Mouse (Mus musculus): ENCODE results near the gene Ewsr1. TPM values are rescaled to one million over a fixed set of nuclear protein-coding genes. Genes with fewer than 3 reads are reported as not detected.

Gene Ewsr1
- total and polyA plus RNA-seq, 3 experiments, result 452 to 1,336 (median 570) TPM

DNA sequence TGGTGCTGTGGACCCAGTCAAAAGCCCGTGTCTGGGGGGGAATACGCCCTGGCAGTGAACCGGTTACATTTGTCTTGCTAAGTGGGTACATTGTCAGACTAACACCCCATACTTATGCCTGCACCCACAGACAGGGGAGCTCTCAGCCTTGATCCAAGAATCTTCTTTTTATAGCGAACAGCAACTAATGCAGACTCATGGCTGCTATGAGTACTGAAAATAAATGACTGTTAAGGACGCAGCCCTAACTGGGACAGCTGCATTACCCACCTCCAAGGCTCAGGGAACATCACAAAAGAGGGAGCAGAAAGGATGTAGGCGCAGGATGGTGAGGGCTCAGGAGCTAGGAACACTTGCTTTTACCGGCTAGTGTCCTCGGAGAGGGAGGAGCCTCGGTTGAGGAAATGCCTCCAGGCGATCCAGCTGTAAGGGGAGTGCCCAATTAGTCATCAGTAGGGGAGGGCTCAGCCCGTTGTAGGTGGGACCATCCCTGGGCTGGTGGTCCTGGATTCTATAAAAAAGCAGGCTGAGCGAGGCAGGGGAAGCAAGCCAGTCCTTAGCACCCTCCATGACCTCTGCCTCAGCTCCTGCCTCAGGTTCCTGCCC is 52.6 kb downstream of the Ewsr1 start:
- Histone ChIP-seq H3K4me1 (ENCODE audit: control insufficient read depth in 1 of 2, insufficient read depth in 2 of 2, low read length in 2 of 2) (peaks cover 0 to 16% of the 10 kb centered on the region in 2 experiments; a peak in 3 of 4 replicates), H3K79me2 (ENCODE audit: control insufficient read depth, insufficient read depth, low read length, poor library complexity) (no peaks in the 10 kb centered on the region), H3K27ac (ENCODE audit: control insufficient read depth, low read depth, low read length) (no peak overlapping the region), H3K27me3 (ENCODE audit: control insufficient read depth in 1 of 2, insufficient read depth in 2 of 2, low read length in 2 of 2) (no peaks in the 10 kb centered on the region), H3K9me3 (replicated peaks; ENCODE audit: insufficient read depth, low read length) (no peaks in the 10 kb centered on the region), H3K36me3 (ENCODE audit: control insufficient read depth in 1 of 2, insufficient read depth in 2 of 2, low read length in 2 of 2) (peaks cover 0 to 7% of the 10 kb centered on the region in 2 experiments; a peak in 2 of 4 replicates), H3K9ac (ENCODE audit: control insufficient read depth, low read depth, low read length, poor library complexity, severe bottlenecking) (no peak overlapping the region), H3K4me3 (ENCODE audit: control insufficient read depth in 1 of 2, insufficient read depth in 1 of 2, low read depth in 2 of 2, low read length in 2 of 2) (no peak overlapping the region)
- TF ChIP-seq MAZ (IDR thresholded peaks at IDR 0.05; ENCODE audit: low read depth, low read length) (no peak), USF1 (IDR thresholded peaks at IDR 0.05; ENCODE audit: low read depth, low read length) (no peak), GATA1 (IDR thresholded peaks at IDR 0.05; ENCODE audit: low read depth, low read length) (no peak), KAT2A (conservative IDR thresholded peaks at IDR 0.05; ENCODE audit: low read depth, low read length) (no peak), BHLHE40 (IDR thresholded peaks at IDR 0.05; ENCODE audit: borderline replicate concordance, low read depth, low read length) (no peak), ELF1 (IDR thresholded peaks at IDR 0.05; ENCODE audit: low read depth, low read length) (no peak), MEF2A (IDR thresholded peaks at IDR 0.05; ENCODE audit: extremely low read depth, insufficient replicate concordance, low read depth, low read length, poor library complexity, severe bottlenecking) (no peak), RCOR1 (IDR thresholded peaks at IDR 0.05; ENCODE audit: low read depth, low read length) (no peak), SIN3A (IDR thresholded peaks at IDR 0.05; ENCODE audit: low read length) (no peak), MYB (IDR thresholded peaks at IDR 0.05; ENCODE audit: low read depth, low read length) (no peak), ZC3H11A (IDR thresholded peaks at IDR 0.05; ENCODE audit: low read depth, low read length) (no peak), GABPA (IDR thresholded peaks at IDR 0.05; ENCODE audit: low read depth, low read length) (no peak)
- peak; percentile 51 for DNase-seq (ENCODE audit: low read depth, low spot score)

DNA sequence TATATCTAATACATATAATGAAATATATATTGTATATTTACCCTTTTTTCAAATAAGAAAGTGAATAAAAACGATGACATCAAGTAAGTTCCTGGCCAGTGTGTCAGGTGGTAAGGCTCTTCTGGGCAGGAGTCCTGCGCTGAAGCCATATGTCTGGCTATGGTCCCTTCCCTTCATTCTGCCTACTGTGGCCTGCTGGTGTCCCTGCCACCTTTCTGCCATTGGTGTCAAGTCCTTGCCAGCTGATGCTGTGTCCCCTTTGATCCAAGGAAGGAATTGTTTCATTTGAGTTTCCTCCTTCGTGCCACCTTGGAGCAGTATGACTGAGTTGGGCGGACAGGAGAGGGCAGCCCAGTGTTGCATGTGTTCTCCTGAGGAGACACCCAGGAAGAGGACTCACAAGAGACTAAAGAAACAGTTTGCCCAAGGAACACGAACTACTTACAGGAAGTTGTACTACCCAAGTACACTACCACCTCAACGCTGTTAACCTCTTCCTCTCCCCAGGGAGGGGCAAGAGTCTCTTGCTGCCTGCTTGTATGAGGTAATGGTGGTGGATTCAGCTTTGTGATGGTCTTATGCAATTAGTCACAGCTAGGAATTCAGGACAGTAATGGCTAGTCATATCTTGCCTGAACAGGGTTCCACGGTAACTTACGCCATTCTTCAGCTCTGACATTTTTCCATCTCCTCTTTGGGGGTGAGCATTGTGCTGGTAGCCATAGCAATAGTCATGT is 56.3 kb downstream of the Ewsr1 start:
- no peak overlapping the region for H3K4me3 ChIP-seq (ENCODE audit: control insufficient read depth in 1 of 2, insufficient read depth in 1 of 2, low read depth in 2 of 2, low read length in 2 of 2)
- no peak for DNase-seq (ENCODE audit: low read depth, low spot score)
- H3K4me1 ChIP-seq (ENCODE audit: control insufficient read depth in 1 of 2, insufficient read depth in 2 of 2, low read length in 2 of 2), result peaks cover 0 to 5% of the 10 kb centered on the region in 2 experiments; a peak in 1 of 4 replicates
- H3K9me3 ChIP-seq (replicated peaks; ENCODE audit: insufficient read depth, low read length), result no peaks in the 10 kb centered on the region
- H3K79me2 ChIP-seq (ENCODE audit: control insufficient read depth, insufficient read depth, low read length, poor library complexity), result no peaks in the 10 kb centered on the region
- peaks cover 0 to under 1% of the 10 kb centered on the region in 2 experiments; a peak in 1 of 4 replicates for H3K36me3 ChIP-seq (ENCODE audit: control insufficient read depth in 1 of 2, insufficient read depth in 2 of 2, low read length in 2 of 2)
- no peak for TF ChIP-seq KAT2A (conservative IDR thresholded peaks at IDR 0.05; ENCODE audit: low read depth, low read length)
- no peak for TF ChIP-seq USF1 (IDR thresholded peaks at IDR 0.05; ENCODE audit: low read depth, low read length)
- no peak for TF ChIP-seq ETS1 (IDR thresholded peaks at IDR 0.05; ENCODE audit: low read depth, low read length)
- TF ChIP-seq ZMIZ1 (IDR thresholded peaks at IDR 0.05; ENCODE audit: low read depth, low read length), result no peak
- no peak for TF ChIP-seq POLR2AphosphoS5 (IDR thresholded peaks at IDR 0.05; ENCODE audit: borderline replicate concordance, low read depth, low read length)
- no peak for TF ChIP-seq SIN3A (IDR thresholded peaks at IDR 0.05; ENCODE audit: low read length)
- no peak for TF ChIP-seq BHLHE40 (IDR thresholded peaks at IDR 0.05; ENCODE audit: borderline replicate concordance, low read depth, low read length)
- no peak for TF ChIP-seq MYC (IDR thresholded peaks at IDR 0.05; ENCODE audit: low read depth, low read length)
- TF ChIP-seq SMC3 (IDR thresholded peaks at IDR 0.05; ENCODE audit: low read depth, low read length), result no peak
- no peak for TF ChIP-seq ZNF384 (IDR thresholded peaks at IDR 0.05; ENCODE audit: low read depth, low read length)
- TF ChIP-seq E2F4 (IDR thresholded peaks at IDR 0.05; ENCODE audit: borderline replicate concordance, low read depth, low read length), result no peak
- no peak for TF ChIP-seq MXI1 (IDR thresholded peaks at IDR 0.05; ENCODE audit: low read depth, low read length)
- TF ChIP-seq TBP (IDR thresholded peaks at IDR 0.05; ENCODE audit: low read depth, low read length), result no peak
- no peak for TF ChIP-seq MAFK (IDR thresholded peaks at IDR 0.05; ENCODE audit: borderline replicate concordance, low read depth, low read length)
- no peak for TF ChIP-seq ZC3H11A (IDR thresholded peaks at IDR 0.05; ENCODE audit: low read depth, low read length)
- TF ChIP-seq CHD2 (IDR thresholded peaks at IDR 0.05; ENCODE audit: low read length), result no peak
- no peak overlapping the region for H3K9ac ChIP-seq (ENCODE audit: control insufficient read depth, low read depth, low read length, poor library complexity, severe bottlenecking)
- no peaks in the 10 kb centered on the region for H3K27me3 ChIP-seq (ENCODE audit: control insufficient read depth in 1 of 2, insufficient read depth in 2 of 2, low read length in 2 of 2)
- H3K27ac ChIP-seq (ENCODE audit: control insufficient read depth, low read depth, low read length), result no peak overlapping the region
